Mouse (Mus musculus) layer of hippocampus, adult 9-10 months (tissue): ENCODE measurements around the gene C2.
"Not testable (repeated sequence)": the region's sequence is repeated elsewhere in the genome, so short reads cannot be mapped to it uniquely, and the experiment has no call there.

ENCODE experiments used
- DNase-seq: peaks from one replicate; pipeline ENCODE4 v3.0.0; 2022; ENCODE audit warnings: low spot score

The C2 gene

GRCm38 (mm10) chr17:34910982-34911381, 12.9 kb upstream of the C2 start:
- DNase-seq, result no peak

- no peak for DNase-seq
Observed at GRCm38 (mm10) chr17:34902895-34903294, 4.8 kb upstream of the C2 start.

GRCm38 (mm10) chr17:34901948-34902347, 3.9 kb upstream of the C2 start:
- not testable (repeated sequence) for DNase-seq

GRCm38 (mm10) chr17:34900826-34901225, 2.8 kb upstream of the C2 start:
- not testable (repeated sequence) for DNase-seq

- DNase-seq, result no peak
Observed at GRCm38 (mm10) chr17:34899890-34900243, 1.8 kb upstream of the C2 start.

GRCm38 (mm10) chr17:34899053-34899889, 1.2 kb upstream of the C2 start:
- DNase-seq, result no peak

GRCm38 (mm10) chr17:34898706-34899052, 614 bp upstream of the C2 start:
- DNase-seq, result no peak

GRCm38 (mm10) chr17:34897373-34898159, 499 bp downstream of the C2 start:
- DNase-seq, result peak; percentile 43

- DNase-seq, result no peak
Observed at GRCm38 (mm10) chr17:34896366-34896765, 1.7 kb downstream of the C2 start.

GRCm38 (mm10) chr17:34895724-34896123, 2.3 kb downstream of the C2 start:
- DNase-seq, result no peak

- DNase-seq, result no peak
Observed at GRCm38 (mm10) chr17:34894801-34895530, 3.1 kb downstream of the C2 start.

- DNase-seq, result peak; percentile 82
Observed at GRCm38 (mm10) chr17:34894074-34894597, 3.9 kb downstream of the C2 start.

GRCm38 (mm10) chr17:34893072-34893824, 4.8 kb downstream of the C2 start:
- no peak for DNase-seq

GRCm38 (mm10) chr17:34891377-34891776, 6.7 kb downstream of the C2 start:
- DNase-seq, result no peak

GRCm38 (mm10) chr17:34890074-34890743, 7.9 kb downstream of the C2 start:
- no peak for DNase-seq

- no peak for DNase-seq
Observed at GRCm38 (mm10) chr17:34887942-34888341, 10.1 kb downstream of the C2 start.

- no peak for DNase-seq
Observed at GRCm38 (mm10) chr17:34885615-34886014, 12.4 kb downstream of the C2 start.

GRCm38 (mm10) chr17:34884704-34885103, 13.4 kb downstream of the C2 start:
- no peak for DNase-seq

- DNase-seq, result no peak
Observed at GRCm38 (mm10) chr17:34883332-34883731, 14.7 kb downstream of the C2 start.

GRCm38 (mm10) chr17:34881683-34882310, 16.3 kb downstream of the C2 start, which contains the start of gene Gm20547:
Gene Gm20547 (minus strand): TSS chr17:34882042.
- DNase-seq, result no peak

- DNase-seq, result no peak
Observed at GRCm38 (mm10) chr17:34881166-34881565, 16.9 kb downstream of the C2 start.
